Mouse (Mus musculus) cortical plate, adult 2 months (tissue): ENCODE measurements at regions not wholly inside any gene's neighbourhood (a gene's known extent, or its start where the extent isn't known, plus 50 kb on each side); places are given as distances from the start of the nearest gene placed in this dataset.

Experiments
- CTCF ChIP-seq: fragments of 200-500 bp; IDR thresholded peaks from 2 replicates; pipeline ENCODE4 v1.5.1; 2011; ENCODE audit warnings: mild to moderate bottlenecking, control low read depth, low read length; ENCODE audit not compliant: insufficient read depth; ENCODE audit errors: extremely low read depth
- POLR2A ChIP-seq: fragments of 200-500 bp; IDR thresholded peaks from 2 replicates; pipeline ENCODE4 v1.6.1; 2011; ENCODE audit warnings: mild to moderate bottlenecking, low read length, control low read depth; ENCODE audit not compliant: insufficient read depth; ENCODE audit errors: extremely low read depth

GRCm38 (mm10) chr5:97697581-97698134 lies 240.8 kb upstream of the Gk2 start:
- TF ChIP-seq CTCF (no peak), POLR2A (no peak)
